Mouse (Mus musculus) midbrain, embryonic 15.5 days (tissue): Measurements from ENCODE around the gene Tfeb. TPM values are rescaled to one million over a fixed set of nuclear protein-coding genes. Genes with fewer than 3 reads are reported as not detected.

Experiments used
- ATAC-seq: fragments of 200-750 bp; cut with Nextera tagmentation; replicated peaks from 2 replicates; pipeline ENCODE4 v1.8.0; 2017; ENCODE audit warnings: moderate TSS enrichment
- H3K27ac ChIP-seq: fragments of 300-500 bp; sonication (generic); 2 replicates; pipeline ENCODE4 v1.5.1; 2015; ENCODE audit warnings: mild to moderate bottlenecking, inconsistent platforms
- H3K27me3 ChIP-seq: fragments of 300-500 bp; sonication (generic); replicated peaks from 2 replicates; pipeline ENCODE4 v1.6.1; 2015; ENCODE audit warnings: inconsistent platforms
- H3K36me3 ChIP-seq: fragments of 300-500 bp; sonication (generic); replicated peaks from 2 replicates; pipeline ENCODE4 v1.6.1; 2015; ENCODE audit warnings: inconsistent platforms
- H3K4me1 ChIP-seq: fragments of 300-500 bp; sonication (generic); 2 replicates; pipeline ENCODE4 v1.6.1; 2015; ENCODE audit warnings: inconsistent platforms
- H3K4me2 ChIP-seq: fragments of 300-500 bp; sonication (generic); 2 replicates; pipeline ENCODE4 v1.6.1; 2015; ENCODE audit warnings: inconsistent platforms, mild to moderate bottlenecking, moderate library complexity
- H3K4me3 ChIP-seq: fragments of 300-500 bp; sonication (generic); 2 replicates; pipeline ENCODE4 v1.5.1; 2015; ENCODE audit warnings: mild to moderate bottlenecking, inconsistent platforms
- H3K9ac ChIP-seq: fragments of 300-500 bp; sonication (generic); 2 replicates; pipeline ENCODE4 v1.6.1; 2015; ENCODE audit warnings: mild to moderate bottlenecking, inconsistent platforms
- H3K9me3 ChIP-seq: fragments of 300-500 bp; sonication (generic); 2 replicates; pipeline ENCODE4 v1.6.1; 2016; ENCODE audit warnings: inconsistent platforms
- WGBS: fragments of 180-500 bp; shearing (Covaris S2); methylation state at CpG from one replicate; pipeline ENCODE4 v1.1.7; 2015; ENCODE audit warnings: mixed read lengths; 5-methylcytosine and 5-hydroxymethylcytosine counted together
- polyA plus RNA-seq: library from polyadenylated mRNA; unstranded; fragments of >200 nt; fragmentation: Nextera tagmentation; extraction: Ambion mirVana; gene quantifications from 2 replicates; pipeline ENCODE4 v1.2.1, GENCODE M21; 2015

Tfeb gene
- polyA plus RNA-seq, 1 experiment from 2014 or later: 3.2 TPM

GRCm38 (mm10) chr17:47832501-47833028 is 95.7 kb downstream of the Tfeb start:
- H3K27me3 ChIP-seq: peaks cover 43% of the 10 kb centered on the region
- ATAC-seq: peak; percentile 57
- peak overlapping the region; percentile 99 for H3K4me2 ChIP-seq
- H3K9ac ChIP-seq: peak overlapping the region; percentile 50
- H3K9me3 ChIP-seq: no peaks in the 10 kb centered on the region
- no peaks in the 10 kb centered on the region for H3K36me3 ChIP-seq
- no peak overlapping the region for H3K27ac ChIP-seq
- 2% methylated on average over 17 of the region's 17 CpGs for WGBS
- peak overlapping the region; percentile 53 for H3K4me3 ChIP-seq
- H3K4me1 ChIP-seq: peaks cover 31% of the 10 kb centered on the region

- WGBS: under 1% methylated on average over 42 of the region's 45 CpGs
- H3K27me3 ChIP-seq: peaks cover 43% of the 10 kb centered on the region
- no peaks in the 10 kb centered on the region for H3K9me3 ChIP-seq
Measured at GRCm38 (mm10) chr17:47833029-47833627, 96.3 kb downstream of the Tfeb start.

DNA sequence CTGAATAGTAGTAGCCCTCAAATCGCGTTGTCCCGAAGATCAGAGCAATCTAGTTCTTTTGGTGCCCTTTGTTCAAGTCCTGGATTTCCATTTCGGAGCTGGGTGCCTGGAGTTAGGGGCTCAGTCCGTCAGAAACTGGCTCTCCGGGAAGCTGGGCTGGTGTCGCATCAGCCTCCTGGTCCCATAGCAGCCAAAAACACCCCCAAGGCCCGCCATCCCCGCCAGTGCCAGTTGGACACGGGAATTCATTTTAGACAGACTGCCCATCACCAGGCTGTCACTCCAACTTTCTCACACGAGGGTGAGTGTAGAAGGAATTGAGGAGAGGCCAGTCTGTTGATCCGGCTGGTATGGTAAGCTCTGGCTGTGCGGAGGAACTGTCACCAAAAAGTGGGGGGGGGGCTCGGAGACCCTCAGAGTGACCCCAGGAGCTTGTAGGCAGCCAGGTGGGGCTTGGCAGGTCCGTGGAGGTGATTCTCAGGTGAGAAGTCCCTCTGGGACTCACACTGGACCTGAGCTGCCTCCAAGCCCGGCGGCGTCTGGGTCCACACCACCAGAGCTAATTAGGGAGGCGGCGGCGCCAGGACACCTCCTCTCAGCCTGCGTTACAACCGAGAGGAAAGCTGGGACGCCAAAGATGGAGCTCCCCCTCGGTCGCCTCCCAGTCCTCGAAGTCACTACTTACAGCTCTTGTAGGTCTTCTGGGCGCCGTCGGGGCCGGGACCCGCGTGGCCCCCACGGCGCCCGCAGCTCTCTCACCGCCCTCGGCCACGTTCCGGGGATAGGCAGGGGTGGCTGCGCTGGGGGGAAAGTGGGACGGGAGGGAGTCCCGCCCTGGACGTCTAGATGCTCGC is 97.0 kb downstream of the Tfeb start:
- Histone ChIP-seq H3K27me3 (peaks cover 46% of the 10 kb centered on the region), H3K36me3 (no peaks in the 10 kb centered on the region), H3K4me1 (peaks cover 31% of the 10 kb centered on the region), H3K4me3 (peak overlapping the region; percentile 53), H3K9ac (peak overlapping the region; percentile 50; the same call in 1 of the 2 replicates), H3K4me2 (peak overlapping the region; percentile 99), H3K27ac (no peak overlapping the region), H3K9me3 (no peaks in the 10 kb centered on the region)
- no peak for ATAC-seq
- 1% methylated on average over 45 of the region's 45 CpGs for WGBS

More at GRCm38 (mm10) chr17:47833029-47833627, 96.3 kb downstream of the Tfeb start:
- H3K4me3 ChIP-seq: peak overlapping the region; percentile 53
- peaks cover 31% of the 10 kb centered on the region for H3K4me1 ChIP-seq
- peak overlapping the region; percentile 50 for H3K9ac ChIP-seq
- peak overlapping the region; percentile 99 for H3K4me2 ChIP-seq
- peak; percentile 63 for ATAC-seq
- H3K36me3 ChIP-seq: no peaks in the 10 kb centered on the region
- no peak overlapping the region for H3K27ac ChIP-seq

GRCm38 (mm10) chr17:47834482-47834767 is 97.6 kb downstream of the Tfeb start, which contains the start of gene Mdfi:
TSS of gene Mdfi (minus strand) at chr17:47834691.
- Histone ChIP-seq H3K9me3 (no peaks in the 10 kb centered on the region), H3K4me2 (peak within 1 kb of the TSS; percentile 99), H3K27ac (no peak within 1 kb of the TSS), H3K4me3 (peak within 1 kb of the TSS; percentile 53), H3K27me3 (peaks cover 46% of the 10 kb centered on the region), H3K36me3 (no peaks in the 10 kb centered on the region), H3K4me1 (peaks cover 31% of the 10 kb centered on the region), H3K9ac (no peak within 1 kb of the TSS; the same call in 1 of the 2 replicates)
- WGBS: 5% methylated on average over 18 of the region's 18 CpGs
- no peak for ATAC-seq

GRCm38 (mm10) chr17:47837808-47838207 is 101.0 kb downstream of the Tfeb start:
- peaks cover 15% of the 10 kb centered on the region for H3K4me1 ChIP-seq
- WGBS: 53% methylated on average over 6 of the region's 6 CpGs
- H3K9ac ChIP-seq: no peak overlapping the region
- H3K9me3 ChIP-seq: no peaks in the 10 kb centered on the region
- H3K36me3 ChIP-seq: no peaks in the 10 kb centered on the region
- no peak for ATAC-seq
- H3K4me3 ChIP-seq: no peak overlapping the region
- H3K27me3 ChIP-seq: peaks cover 33% of the 10 kb centered on the region
- no peak overlapping the region for H3K4me2 ChIP-seq
- no peak overlapping the region for H3K27ac ChIP-seq

DNA sequence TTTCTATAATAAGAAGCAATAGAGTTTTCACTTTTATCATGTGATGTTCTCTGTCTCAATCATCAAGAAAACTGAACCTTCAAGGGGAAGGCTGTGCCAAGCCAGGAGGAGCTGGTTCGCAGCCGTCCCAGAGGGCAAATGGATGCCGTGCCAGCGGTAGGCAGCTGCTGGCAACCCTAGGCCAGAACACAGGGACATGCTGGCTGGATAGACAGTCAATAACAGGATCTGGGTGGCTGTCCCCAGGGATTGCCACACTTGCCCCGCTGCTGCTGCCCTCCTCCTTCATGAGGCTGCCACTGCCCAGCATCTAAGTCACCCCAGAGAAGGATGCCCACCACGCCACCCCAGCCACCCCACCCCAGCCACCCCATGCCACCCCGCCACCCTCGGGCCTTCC is 104.7 kb downstream of the Tfeb start:
- Histone ChIP-seq H3K36me3 (no peaks in the 10 kb centered on the region), H3K9ac (no peak overlapping the region), H3K4me1 (no peaks in the 10 kb centered on the region), H3K27ac (no peak overlapping the region), H3K27me3 (0 out of 2 replicates have a peak, but pooled peaks cover 3% of the 10 kb centered on the region), H3K9me3 (no peaks in the 10 kb centered on the region), H3K4me3 (no peak overlapping the region), H3K4me2 (no peak overlapping the region)
- no peak for ATAC-seq
- WGBS: 83% methylated on average over 8 of the region's 8 CpGs

Other genes with a start within 250 kb of the Tfeb start
- 22.0 and 22.4 TPM in 2 replicates for gene Taf8, start 234.7 kb upstream of the Tfeb start, polyA plus RNA-seq
- gene Ccnd3, start 232.0 kb upstream of the Tfeb start, polyA plus RNA-seq: 74.0 and 87.8 TPM in 2 replicates
- gene Bysl, start 125.5 kb upstream of the Tfeb start, polyA plus RNA-seq: 39.7 TPM in 2 replicates
- gene Med20, start 125.4 kb upstream of the Tfeb start, polyA plus RNA-seq: 49.6 and 50.4 TPM in 2 replicates
- gene Gm20517, start 125.4 kb upstream of the Tfeb start, polyA plus RNA-seq: 2.0 and 2.9 TPM in 2 replicates
- 9.0 and 9.5 TPM in 2 replicates for gene Usp49, start 106.3 kb upstream of the Tfeb start, polyA plus RNA-seq
- gene Tomm6, start 48.6 kb upstream of the Tfeb start, polyA plus RNA-seq: 242 and 256 TPM in 2 replicates
- gene Frs3, start 48.0 kb upstream of the Tfeb start, polyA plus RNA-seq: 46.7 and 49.0 TPM in 2 replicates
- 0.79 and 1.0 TPM in 2 replicates for gene Gm21981, start 42.6 kb upstream of the Tfeb start, polyA plus RNA-seq
- gene Prickle4, start 42.3 kb upstream of the Tfeb start, polyA plus RNA-seq: 0.80 and 1.3 TPM in 2 replicates
- not detected in 2 replicates for gene Pgc, start 10.2 kb upstream of the Tfeb start, polyA plus RNA-seq
- 2.7 and 3.6 TPM in 2 replicates for gene Mdfi, start 97.7 kb downstream of the Tfeb start, polyA plus RNA-seq
- 43.3 and 46.6 TPM in 2 replicates for gene Foxp4, start 187.6 kb downstream of the Tfeb start, polyA plus RNA-seq